Mouse (Mus musculus): Measurements from ENCODE around the gene Lhx1. TPM values are rescaled to one million over a fixed set of nuclear protein-coding genes. Genes with fewer than 3 reads are reported as not detected.
A peak's percentile ranks its signal among the peaks of the same experiment; 100 is the strongest.

Gene Lhx1
- total RNA-seq (2022) = under 1 TPM in 3 of 4 experiments, not detected in 1; 0.08 to 0.43 (median 0.18) TPM

- DNase-seq (ENCODE audit: low spot score in 2 of 2) = no peak
Observed at GRCm38 (mm10) chr11:84525421-84526274, at the start of gene Lhx1. Gene Lhx1 (minus strand): TSS chr11:84525535.

- DNase-seq (ENCODE audit: low spot score in 2 of 2) = no peak
Observed at GRCm38 (mm10) chr11:84574834-84575233, 49.5 kb upstream of the Lhx1 start.

GRCm38 (mm10) chr11:84573637-84574036 is 48.3 kb upstream of the Lhx1 start:
- DNase-seq (ENCODE audit: low spot score in 2 of 2) = no peak

- no peak for DNase-seq (ENCODE audit: low spot score in 2 of 2)
Observed at GRCm38 (mm10) chr11:84570812-84571211, 45.5 kb upstream of the Lhx1 start.

- DNase-seq (ENCODE audit: low spot score in 2 of 2) = no peak
Observed at GRCm38 (mm10) chr11:84570392-84570791, 45.1 kb upstream of the Lhx1 start.

GRCm38 (mm10) chr11:84569052-84569751 is 43.9 kb upstream of the Lhx1 start:
- DNase-seq (ENCODE audit: low spot score in 2 of 2) = no peak

GRCm38 (mm10) chr11:84568482-84568881 is 43.1 kb upstream of the Lhx1 start:
- DNase-seq (ENCODE audit: low spot score in 2 of 2) = no peak

GRCm38 (mm10) chr11:84566691-84567090 is 41.4 kb upstream of the Lhx1 start:
- DNase-seq (ENCODE audit: low spot score in 2 of 2) = no peak

- DNase-seq (ENCODE audit: low spot score in 2 of 2) = peak in 1 of 2 experiments; percentile 20
Observed at GRCm38 (mm10) chr11:84565224-84565623, 39.9 kb upstream of the Lhx1 start.

GRCm38 (mm10) chr11:84563360-84563759 is 38.0 kb upstream of the Lhx1 start:
- DNase-seq (ENCODE audit: low spot score in 2 of 2) = no peak

- DNase-seq (ENCODE audit: low spot score in 2 of 2) = no peak
Observed at GRCm38 (mm10) chr11:84562758-84563347, 37.5 kb upstream of the Lhx1 start.

GRCm38 (mm10) chr11:84561546-84561945 is 36.2 kb upstream of the Lhx1 start:
- no peak for DNase-seq (ENCODE audit: low spot score in 2 of 2)

GRCm38 (mm10) chr11:84553821-84554450 is 28.6 kb upstream of the Lhx1 start:
- no peak for DNase-seq (ENCODE audit: low spot score in 2 of 2)

GRCm38 (mm10) chr11:84551296-84551695 is 26.0 kb upstream of the Lhx1 start:
- no peak for DNase-seq (ENCODE audit: low spot score in 2 of 2)

- no peak for DNase-seq (ENCODE audit: low spot score in 2 of 2)
Observed at GRCm38 (mm10) chr11:84549258-84549791, 24.0 kb upstream of the Lhx1 start.

- no peak for DNase-seq (ENCODE audit: low spot score in 2 of 2)
Observed at GRCm38 (mm10) chr11:84548293-84548692, 23.0 kb upstream of the Lhx1 start.

GRCm38 (mm10) chr11:84539981-84540380 is 14.6 kb upstream of the Lhx1 start:
- DNase-seq (ENCODE audit: low spot score in 2 of 2) = no peak

- DNase-seq (ENCODE audit: low spot score in 2 of 2) = no peak
Observed at GRCm38 (mm10) chr11:84529797-84530703, 4.7 kb upstream of the Lhx1 start.

- DNase-seq (ENCODE audit: low spot score in 2 of 2) = no peak
Observed at GRCm38 (mm10) chr11:84529143-84529755, 3.9 kb upstream of the Lhx1 start.
